Mouse (Mus musculus): ENCODE data around the gene Themis2. TPM values are rescaled to one million over a fixed set of nuclear protein-coding genes. Genes with fewer than 3 reads are reported as not detected.
A peak's percentile ranks its signal among the peaks of the same experiment; 100 is the strongest.
"Not testable (repeated sequence)": the region's sequence is repeated elsewhere in the genome, so short reads cannot be mapped to it uniquely, and the experiment has no call there.

The Themis2 gene
- polyA plus RNA-seq, 1 experiment from 2014 or later: 0.40 TPM

- Histone ChIP-seq H3K4me1 (peaks cover 16% of the 10 kb centered on the region), H3K36me3 (no peaks in the 10 kb centered on the region), H3K4me3 (no peak overlapping the region), H3K27me3 (ENCODE audit: insufficient read depth, poor library complexity, severe bottlenecking) (peaks cover 29% of the 10 kb centered on the region), H3K9me3 (no peaks in the 10 kb centered on the region), H3K27ac (no peak overlapping the region)
- no peak for DNase-seq (ENCODE audit: low spot score)
- WGBS: 65% methylated on average over 8 of the region's 8 CpGs
These were observed 1.4 kb downstream of the Themis2 start for GRCm38 (mm10) chr4:132794760-132795159.

GRCm38 (mm10) chr4:132794028-132794427 lies 2.2 kb downstream of the Themis2 start:
- H3K4me3 ChIP-seq: no peak overlapping the region
- peaks cover 20% of the 10 kb centered on the region for H3K4me1 ChIP-seq
- no peak for DNase-seq (ENCODE audit: low spot score)
- H3K27me3 ChIP-seq (ENCODE audit: insufficient read depth, poor library complexity, severe bottlenecking): peaks cover 34% of the 10 kb centered on the region
- H3K36me3 ChIP-seq: no peaks in the 10 kb centered on the region
- H3K27ac ChIP-seq: no peak overlapping the region
- WGBS: 63% methylated on average over 9 of the region's 9 CpGs
- no peaks in the 10 kb centered on the region for H3K9me3 ChIP-seq

- not testable (repeated sequence) for H3K27ac ChIP-seq; H3K9me3 ChIP-seq; H3K4me3 ChIP-seq; DNase-seq (ENCODE audit: low spot score); H3K36me3 ChIP-seq
- Histone ChIP-seq H3K27me3 (ENCODE audit: insufficient read depth, poor library complexity, severe bottlenecking) (peaks cover 34% of the 10 kb centered on the region), H3K4me1 (peaks cover 20% of the 10 kb centered on the region)
- 84% methylated on average over 9 of the region's 9 CpGs for WGBS
These were observed 2.7 kb downstream of the Themis2 start for GRCm38 (mm10) chr4:132793322-132794004.

GRCm38 (mm10) chr4:132789731-132790130 lies 6.5 kb downstream of the Themis2 start:
- DNase-seq (ENCODE audit: low spot score): no peak
- Histone ChIP-seq H3K4me1 (peaks cover 4% of the 10 kb centered on the region; the same call in 1 of the 2 replicates), H3K9me3 (no peaks in the 10 kb centered on the region), H3K27ac (no peak overlapping the region), H3K27me3 (ENCODE audit: insufficient read depth, poor library complexity, severe bottlenecking) (peaks cover 17% of the 10 kb centered on the region), H3K36me3 (no peaks in the 10 kb centered on the region), H3K4me3 (no peak overlapping the region)
- 77% methylated on average over 8 of the region's 8 CpGs for WGBS

- 89% methylated on average over 13 of the region's 13 CpGs for WGBS
- no peak for DNase-seq (ENCODE audit: low spot score)
- Histone ChIP-seq H3K36me3 (peaks cover 4% of the 10 kb centered on the region; the same call in 1 of the 2 replicates), H3K4me1 (peaks cover 7% of the 10 kb centered on the region; the same call in 1 of the 2 replicates), H3K27me3 (ENCODE audit: insufficient read depth, poor library complexity, severe bottlenecking) (peaks cover 6% of the 10 kb centered on the region; the same call in 1 of the 2 replicates), H3K27ac (no peak overlapping the region), H3K9me3 (no peaks in the 10 kb centered on the region), H3K4me3 (no peak overlapping the region)
These were observed 11.0 kb downstream of the Themis2 start for GRCm38 (mm10) chr4:132785228-132785627.

- H3K4me3 ChIP-seq: no peak overlapping the region
- 81% methylated on average over 2 of the region's 2 CpGs for WGBS
- peaks cover 18% of the 10 kb centered on the region for H3K36me3 ChIP-seq
- H3K27me3 ChIP-seq (ENCODE audit: insufficient read depth, poor library complexity, severe bottlenecking): no peaks in the 10 kb centered on the region
- H3K4me1 ChIP-seq: peaks cover 4% of the 10 kb centered on the region; the same call in 1 of the 2 replicates
- H3K27ac ChIP-seq: no peak overlapping the region
- no peaks in the 10 kb centered on the region for H3K9me3 ChIP-seq
- no peak for DNase-seq (ENCODE audit: low spot score)
These were observed 12.5 kb downstream of the Themis2 start for GRCm38 (mm10) chr4:132783732-132784131.

GRCm38 (mm10) chr4:132780288-132780687 lies 15.9 kb downstream of the Themis2 start:
- 89% methylated on average over 4 of the region's 4 CpGs for WGBS
- Histone ChIP-seq H3K4me1 (peaks cover 4% of the 10 kb centered on the region; the same call in 1 of the 2 replicates), H3K9me3 (no peaks in the 10 kb centered on the region), H3K4me3 (no peak overlapping the region), H3K27me3 (ENCODE audit: insufficient read depth, poor library complexity, severe bottlenecking) (no peaks in the 10 kb centered on the region), H3K27ac (no peak overlapping the region), H3K36me3 (peaks cover 52% of the 10 kb centered on the region)
- DNase-seq (ENCODE audit: low spot score): no peak

- Histone ChIP-seq H3K4me1 (no peaks in the 10 kb centered on the region), H3K36me3 (peaks cover 68% of the 10 kb centered on the region), H3K4me3 (no peak overlapping the region), H3K27me3 (ENCODE audit: insufficient read depth, poor library complexity, severe bottlenecking) (no peaks in the 10 kb centered on the region), H3K27ac (no peak overlapping the region), H3K9me3 (no peaks in the 10 kb centered on the region)
- WGBS: 93% methylated on average over 6 of the region's 6 CpGs
- DNase-seq (ENCODE audit: low spot score): no peak
These were observed 17.5 kb downstream of the Themis2 start for GRCm38 (mm10) chr4:132778562-132779201.

GRCm38 (mm10) chr4:132776764-132777163 lies 19.4 kb downstream of the Themis2 start:
- DNase-seq (ENCODE audit: low spot score): peak; percentile 83
- Histone ChIP-seq H3K27me3 (ENCODE audit: insufficient read depth, poor library complexity, severe bottlenecking) (no peaks in the 10 kb centered on the region), H3K4me1 (no peaks in the 10 kb centered on the region), H3K27ac (no peak overlapping the region), H3K4me3 (no peak overlapping the region), H3K9me3 (no peaks in the 10 kb centered on the region), H3K36me3 (peaks cover 86% of the 10 kb centered on the region)
- 87% methylated on average over 5 of the region's 5 CpGs for WGBS

GRCm38 (mm10) chr4:132774905-132775304 lies 21.3 kb downstream of the Themis2 start:
- WGBS: 85% methylated on average over 3 of the region's 3 CpGs
- no peaks in the 10 kb centered on the region for H3K4me1 ChIP-seq

GRCm38 (mm10) chr4:132771776-132772175 lies 24.4 kb downstream of the Themis2 start:
- no peaks in the 10 kb centered on the region for H3K27me3 ChIP-seq (ENCODE audit: insufficient read depth, poor library complexity, severe bottlenecking)
- 92% methylated on average over 9 of the region's 9 CpGs for WGBS
- H3K36me3 ChIP-seq: peaks cover 67% of the 10 kb centered on the region

More at GRCm38 (mm10) chr4:132774905-132775304, 21.3 kb downstream of the Themis2 start:
- DNase-seq (ENCODE audit: low spot score): no peak
- no peak overlapping the region for H3K27ac ChIP-seq
- H3K4me3 ChIP-seq: no peak overlapping the region
- H3K9me3 ChIP-seq: no peaks in the 10 kb centered on the region
- no peaks in the 10 kb centered on the region for H3K27me3 ChIP-seq (ENCODE audit: insufficient read depth, poor library complexity, severe bottlenecking)
- peaks cover 97% of the 10 kb centered on the region for H3K36me3 ChIP-seq

GRCm38 (mm10) chr4:132767914-132768876 lies 28.0 kb downstream of the Themis2 start, which contains the start of gene Rpa2:
Rpa2 (plus strand) TSS chr4:132768332.
- no peaks in the 10 kb centered on the region for H3K9me3 ChIP-seq
- peak within 1 kb of the TSS; percentile 98 for H3K4me3 ChIP-seq
- no peaks in the 10 kb centered on the region for H3K27me3 ChIP-seq (ENCODE audit: insufficient read depth, poor library complexity, severe bottlenecking)
- peak within 1 kb of the TSS; percentile 93 for H3K27ac ChIP-seq
- peaks cover 9% of the 10 kb centered on the region for H3K4me1 ChIP-seq
- WGBS: under 1% methylated on average over 71 of the region's 71 CpGs
- H3K36me3 ChIP-seq: peaks cover 32% of the 10 kb centered on the region
- DNase-seq (ENCODE audit: low spot score): peak; percentile 99

More at GRCm38 (mm10) chr4:132771776-132772175, 24.4 kb downstream of the Themis2 start:
- H3K9me3 ChIP-seq: no peaks in the 10 kb centered on the region
- no peak overlapping the region for H3K4me3 ChIP-seq
- H3K27ac ChIP-seq: no peak overlapping the region
- peaks cover 9% of the 10 kb centered on the region for H3K4me1 ChIP-seq
- no peak for DNase-seq (ENCODE audit: low spot score)

All from heart, embryonic 10.5 days (tissue).